Mouse (Mus musculus) midbrain, embryonic 16.5 days (tissue): ENCODE results near the gene Plcb4. TPM values are rescaled to one million over a fixed set of nuclear protein-coding genes. Genes with fewer than 3 reads are reported as not detected.
"Not testable (repeated sequence)": the region's sequence is repeated elsewhere in the genome, so short reads cannot be mapped to it uniquely, and the experiment has no call there.

Source experiments
- ATAC-seq: fragments of 200-750 bp; cut with Nextera tagmentation; 2 replicates; pipeline ENCODE4 v1.8.0; 2017; ENCODE audit warnings: moderate TSS enrichment
- H3K27ac ChIP-seq: fragments of 300-500 bp; sonication (generic); 2 replicates; pipeline ENCODE4 v1.5.1; 2014; ENCODE audit warnings: mild to moderate bottlenecking, low read length, mixed read lengths
- H3K27me3 ChIP-seq: fragments of 300-500 bp; sonication (generic); 2 replicates; pipeline ENCODE4 v1.6.1; 2014; ENCODE audit warnings: low read depth, low read length, mixed read lengths; ENCODE audit not compliant: control insufficient read depth, insufficient read depth
- H3K36me3 ChIP-seq: fragments of 300-500 bp; sonication (generic); 2 replicates; pipeline ENCODE4 v1.6.1; 2014; ENCODE audit warnings: mild to moderate bottlenecking, low read length, moderate library complexity, mixed read lengths; ENCODE audit not compliant: control insufficient read depth, insufficient read depth
- H3K4me1 ChIP-seq: fragments of 300-500 bp; sonication (generic); 2 replicates; pipeline ENCODE4 v1.6.1; 2014; ENCODE audit warnings: mild to moderate bottlenecking, low read length, mixed read lengths; ENCODE audit not compliant: control insufficient read depth, insufficient read depth
- H3K4me2 ChIP-seq: fragments of 300-500 bp; sonication (generic); 2 replicates; pipeline ENCODE4 v1.6.1; 2014; ENCODE audit warnings: mild to moderate bottlenecking, low read length, mixed read lengths
- H3K4me3 ChIP-seq: fragments of 300-500 bp; sonication (generic); 2 replicates; pipeline ENCODE4 v1.5.1; 2014; ENCODE audit warnings: low read depth, mild to moderate bottlenecking, low read length, moderate library complexity, mixed read lengths
- H3K9ac ChIP-seq: fragments of 300-500 bp; sonication (generic); 2 replicates; pipeline ENCODE4 v1.6.1; 2014; ENCODE audit warnings: low read depth, low read length, mixed read lengths
- H3K9me3 ChIP-seq: fragments of 300-500 bp; sonication (generic); replicated peaks from 2 replicates; pipeline ENCODE4 v1.6.1; 2014; ENCODE audit warnings: mild to moderate bottlenecking, low read length, mixed read lengths; ENCODE audit not compliant: control insufficient read depth, poor library complexity, severe bottlenecking
- WGBS: fragments of 180-500 bp; shearing (Covaris S2); extraction: QIAGEN DNeasy Blood & Tissue Kit; methylation state at CpG from one replicate; pipeline ENCODE4 v1.1.7; 2014; 5-methylcytosine and 5-hydroxymethylcytosine counted together
- polyA plus RNA-seq: library from polyadenylated mRNA; unstranded; fragments of >200 nt; fragmentation: Nextera tagmentation; extraction: Ambion mirVana; gene quantifications from 2 replicates; pipeline ENCODE4 v1.2.1, GENCODE M21; 2015

The Plcb4 gene
- polyA plus RNA-seq, 1 experiment from 2014 or later: 44.4 TPM

DNA sequence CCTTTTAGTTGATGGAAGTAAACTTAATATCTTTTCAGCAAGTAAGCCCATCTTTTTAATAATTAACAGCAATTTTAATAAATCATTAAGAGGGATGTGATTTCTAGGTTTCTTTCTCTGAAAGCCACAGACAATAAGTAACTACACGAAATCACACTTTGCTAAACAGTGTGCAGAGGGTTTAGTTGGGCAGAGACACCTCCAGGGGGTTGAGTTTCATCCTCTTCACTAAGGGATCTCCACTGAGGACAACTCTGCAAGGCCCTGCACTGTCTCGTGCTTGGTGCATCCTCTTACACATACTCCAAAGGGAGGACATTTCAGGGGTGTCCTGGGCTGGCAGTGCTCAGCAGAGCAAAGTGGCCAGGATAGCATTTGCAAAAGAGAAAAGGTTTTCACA, 235.8 kb downstream of the Plcb4 start:
- H3K4me3 ChIP-seq: no peak overlapping the region
- H3K36me3 ChIP-seq: no peaks in the 10 kb centered on the region
- H3K9ac ChIP-seq: no peak overlapping the region
- no peak overlapping the region for H3K27ac ChIP-seq
- WGBS: 75% methylated on average over 2 of the region's 2 CpGs
- H3K4me2 ChIP-seq: no peak overlapping the region
- no peaks in the 10 kb centered on the region for H3K27me3 ChIP-seq
- ATAC-seq: no peak
- H3K4me1 ChIP-seq: no peaks in the 10 kb centered on the region
- no peaks in the 10 kb centered on the region for H3K9me3 ChIP-seq

GRCm38 (mm10) chr2:135898025-135898424, 239.2 kb downstream of the Plcb4 start:
- Histone ChIP-seq H3K27ac (no peak overlapping the region), H3K36me3 (no peaks in the 10 kb centered on the region), H3K9me3 (no peaks in the 10 kb centered on the region), H3K27me3 (no peaks in the 10 kb centered on the region), H3K4me3 (no peak overlapping the region), H3K4me1 (no peaks in the 10 kb centered on the region), H3K4me2 (no peak overlapping the region), H3K9ac (no peak overlapping the region)
- 55% methylated on average over 4 of the region's 4 CpGs for WGBS
- no peak for ATAC-seq

DNA sequence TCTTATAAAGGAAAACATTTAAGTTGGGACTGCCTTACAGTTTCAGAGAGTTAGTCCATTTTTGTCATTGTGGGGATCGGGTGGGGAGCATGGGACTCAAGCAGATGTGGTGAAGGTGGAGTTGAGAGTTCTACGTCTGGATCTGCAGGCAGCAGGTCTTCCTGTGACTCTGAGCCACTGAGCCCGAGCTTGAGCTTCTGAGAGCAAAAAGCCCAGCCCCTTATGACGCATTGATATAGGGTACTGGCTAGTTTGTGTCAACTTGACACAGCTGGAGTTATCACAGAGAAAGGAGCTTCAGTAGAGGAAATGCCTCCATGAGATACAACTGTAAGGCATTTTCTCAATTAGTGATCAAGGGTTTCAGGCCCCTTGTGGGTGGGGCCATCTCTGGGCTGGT, 241.1 kb downstream of the Plcb4 start:
- not testable (repeated sequence) for ATAC-seq, H3K36me3 ChIP-seq, H3K9ac ChIP-seq, H3K4me1 ChIP-seq, H3K4me3 ChIP-seq, H3K27me3 ChIP-seq, H3K27ac ChIP-seq, H3K9me3 ChIP-seq, H3K4me2 ChIP-seq
- WGBS: 89% methylated on average over 4 of the region's 4 CpGs

DNA sequence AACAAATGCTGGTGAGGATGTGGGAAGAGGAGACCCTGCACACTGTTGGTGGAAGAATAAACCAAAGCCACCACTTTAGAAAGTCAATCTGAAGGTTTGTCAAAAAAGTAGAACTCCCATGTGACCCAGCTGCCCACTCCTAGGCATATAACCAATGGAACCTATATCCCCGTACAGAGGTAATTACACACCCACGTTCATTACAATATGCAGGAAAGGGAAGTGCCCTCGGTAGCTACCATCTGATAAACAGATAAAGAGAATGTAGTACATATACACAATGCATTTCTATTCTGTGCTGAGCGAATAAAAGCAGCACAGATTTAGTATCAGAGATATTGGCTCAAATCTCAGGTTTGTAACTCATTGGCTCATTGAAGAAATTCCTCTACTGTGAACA, 242.2 kb downstream of the Plcb4 start:
- H3K27me3 ChIP-seq: no peaks in the 10 kb centered on the region
- no peak overlapping the region for H3K27ac ChIP-seq
- H3K9ac ChIP-seq: no peak overlapping the region
- H3K4me3 ChIP-seq: no peak overlapping the region
- 95% methylated on average over 4 of the region's 4 CpGs for WGBS
- ATAC-seq: no peak
- H3K4me2 ChIP-seq: no peak overlapping the region
- H3K4me1 ChIP-seq: 0 out of 2 replicates have a peak, but pooled peaks cover 2% of the 10 kb centered on the region
- H3K36me3 ChIP-seq: no peaks in the 10 kb centered on the region
- no peaks in the 10 kb centered on the region for H3K9me3 ChIP-seq

DNA sequence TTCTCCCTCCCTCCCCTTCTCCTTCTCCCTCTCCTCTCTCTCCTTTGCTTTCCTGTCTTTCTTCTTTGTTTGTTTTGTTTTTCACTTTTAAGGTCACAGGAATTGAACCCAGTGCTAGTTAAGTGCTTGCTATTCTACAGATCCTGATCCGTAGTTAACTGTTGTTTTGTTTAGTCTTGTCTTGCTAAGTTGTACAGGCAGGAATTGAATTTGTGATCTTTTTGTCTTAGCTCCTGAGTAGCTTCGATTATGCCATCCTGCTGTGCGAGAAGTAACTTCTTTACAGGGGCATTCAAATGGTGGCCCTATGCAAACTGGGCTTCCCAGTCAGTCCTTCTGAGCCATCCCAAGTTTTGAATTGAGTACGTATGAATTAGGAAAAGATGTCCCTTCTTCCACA, 245.5 kb downstream of the Plcb4 start:
- Histone ChIP-seq H3K4me1 (0 out of 2 replicates have a peak, but pooled peaks cover 2% of the 10 kb centered on the region), H3K27me3 (no peaks in the 10 kb centered on the region), H3K36me3 (no peaks in the 10 kb centered on the region), H3K4me2 (no peak overlapping the region), H3K27ac (no peak overlapping the region), H3K4me3 (no peak overlapping the region), H3K9ac (no peak overlapping the region), H3K9me3 (no peaks in the 10 kb centered on the region)
- WGBS: 71% methylated on average over 4 of the region's 4 CpGs
- no peak for ATAC-seq

DNA sequence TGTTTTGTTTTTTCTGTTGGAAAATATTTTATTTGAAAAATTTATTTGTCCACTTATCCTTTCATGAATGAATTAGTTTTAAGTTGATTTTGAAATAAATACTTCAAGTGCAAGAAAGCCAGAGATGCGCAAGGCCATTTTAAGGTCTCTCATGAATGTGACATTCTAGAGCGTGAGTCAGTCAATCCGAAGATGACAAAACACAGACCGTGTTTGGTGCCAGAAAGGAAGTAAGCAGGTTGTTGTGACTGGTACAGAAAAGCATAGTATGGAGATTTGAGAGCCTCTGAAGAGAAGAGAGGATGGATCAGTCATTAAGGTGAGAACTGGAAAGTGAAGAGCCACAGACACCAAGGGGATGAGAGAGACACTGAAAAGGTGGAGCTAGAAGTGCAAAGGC, 246.0 kb downstream of the Plcb4 start:
- no peaks in the 10 kb centered on the region for H3K36me3 ChIP-seq
- H3K4me3 ChIP-seq: no peak overlapping the region
- H3K4me1 ChIP-seq: 0 out of 2 replicates have a peak, but pooled peaks cover 2% of the 10 kb centered on the region
- no peaks in the 10 kb centered on the region for H3K27me3 ChIP-seq
- ATAC-seq: no peak
- 93% methylated on average over 4 of the region's 4 CpGs for WGBS
- H3K9ac ChIP-seq: no peak overlapping the region
- no peaks in the 10 kb centered on the region for H3K9me3 ChIP-seq
- no peak overlapping the region for H3K4me2 ChIP-seq
- no peak overlapping the region for H3K27ac ChIP-seq

DNA sequence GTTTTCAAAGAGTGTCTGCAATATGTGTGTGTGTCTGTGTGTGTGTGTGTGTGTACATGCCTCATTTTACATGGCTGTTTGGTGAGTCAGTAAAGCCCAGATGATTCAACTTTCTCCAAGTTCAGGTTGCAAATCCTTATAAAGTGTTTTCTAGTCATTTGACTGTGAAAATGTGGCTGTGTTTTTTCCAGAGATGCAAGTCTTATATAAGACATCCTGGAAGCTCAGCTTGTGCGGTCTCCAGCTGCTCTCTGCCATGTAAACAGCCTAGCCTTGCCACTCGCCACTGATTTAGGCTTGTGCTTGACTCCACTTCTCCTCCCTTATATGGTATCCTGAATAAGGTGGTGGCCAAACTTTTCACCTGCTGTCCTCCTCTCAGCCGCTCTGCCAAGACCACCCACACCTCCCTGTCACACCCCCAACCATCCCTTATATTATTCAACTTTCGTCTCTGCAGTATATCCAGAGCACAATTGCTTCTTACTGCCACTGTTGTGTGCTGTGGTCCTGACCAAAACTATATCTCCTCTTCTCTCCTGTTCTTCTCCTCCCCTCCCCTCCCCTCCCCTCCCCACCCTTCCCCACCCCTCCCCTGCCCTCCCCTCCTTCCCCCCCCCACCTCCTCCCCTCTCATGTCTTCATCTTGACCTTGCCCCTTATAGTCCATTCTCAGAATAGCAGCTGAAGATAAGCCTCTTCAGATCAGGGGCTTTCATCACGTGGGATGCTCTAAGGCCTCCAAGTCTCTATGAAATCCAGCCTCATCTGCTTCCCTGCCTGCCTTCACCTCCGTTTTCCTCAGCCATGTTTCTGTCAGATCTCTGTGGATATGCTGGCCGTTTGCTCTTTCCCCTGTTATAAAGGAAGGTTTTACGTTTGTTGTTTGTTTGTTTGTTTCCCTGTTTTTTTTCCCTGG, 255.8 kb downstream of the Plcb4 start:
- ATAC-seq: no peak
- H3K4me2 ChIP-seq: no peak overlapping the region
- H3K27ac ChIP-seq: no peak overlapping the region
- no peak overlapping the region for H3K9ac ChIP-seq
- H3K27me3 ChIP-seq: no peaks in the 10 kb centered on the region
- no peak overlapping the region for H3K4me3 ChIP-seq
- WGBS: 67% methylated on average over 8 of the region's 8 CpGs
- H3K36me3 ChIP-seq: no peaks in the 10 kb centered on the region
- H3K9me3 ChIP-seq: no peaks in the 10 kb centered on the region
- H3K4me1 ChIP-seq: peaks cover 10% of the 10 kb centered on the region

DNA sequence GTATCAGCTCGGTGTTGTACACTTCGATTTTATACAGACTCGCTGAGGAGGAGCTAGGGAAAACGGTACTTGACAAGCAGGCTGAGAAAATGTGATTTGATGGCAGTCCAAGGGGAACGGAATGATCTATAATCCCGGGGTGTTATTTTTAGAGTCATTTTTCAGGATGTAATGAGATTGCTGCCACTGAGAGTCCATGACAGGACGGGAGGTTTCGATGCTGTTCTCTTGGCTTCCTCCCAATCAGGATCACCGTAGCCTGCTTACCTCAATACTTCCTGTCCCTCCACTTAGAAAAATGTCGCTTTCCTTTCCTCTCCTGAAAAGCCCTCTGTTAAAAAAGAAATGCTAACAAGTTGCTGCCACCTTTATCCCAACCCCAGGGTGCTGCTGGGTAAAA, 257.1 kb downstream of the Plcb4 start:
- 65% methylated on average over 10 of the region's 10 CpGs for WGBS
- peaks cover 10% of the 10 kb centered on the region for H3K4me1 ChIP-seq
- no peaks in the 10 kb centered on the region for H3K27me3 ChIP-seq
- H3K4me3 ChIP-seq: no peak overlapping the region
- no peak overlapping the region for H3K27ac ChIP-seq
- peak; percentile 59; the same call in 1 of the 2 replicates for ATAC-seq
- H3K36me3 ChIP-seq: no peaks in the 10 kb centered on the region
- 0 out of 2 replicates have a peak overlapping the region, but pooled peaks have one; percentile 25 for H3K9ac ChIP-seq
- H3K4me2 ChIP-seq: peak overlapping the region; percentile 9; the same call in 1 of the 2 replicates
- no peaks in the 10 kb centered on the region for H3K9me3 ChIP-seq

DNA sequence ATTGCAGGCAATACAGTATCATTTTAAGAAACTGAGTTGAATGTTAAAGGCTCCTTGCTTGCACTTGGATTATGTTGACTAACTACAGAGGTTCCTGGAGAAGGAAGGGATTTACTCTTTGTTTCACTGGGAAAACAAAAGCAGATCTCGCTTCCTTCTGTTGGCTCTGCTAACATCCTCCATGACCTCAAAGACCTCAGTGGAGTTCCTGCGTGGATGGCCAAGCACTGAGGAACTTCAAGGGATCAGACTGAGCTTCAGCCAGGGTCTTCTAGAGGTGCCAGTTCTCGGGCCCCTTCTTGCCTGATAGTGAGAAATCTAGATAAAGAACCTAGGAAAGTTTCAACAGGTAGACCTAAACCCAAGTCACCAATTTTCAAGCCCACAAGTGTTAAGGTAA, 258.2 kb downstream of the Plcb4 start:
- WGBS: 51% methylated on average over 3 of the region's 3 CpGs
- no peak for ATAC-seq

More for the DNA sequence above, 258.2 kb downstream of the Plcb4 start:
- no peak overlapping the region for H3K4me2 ChIP-seq
- H3K9ac ChIP-seq: no peak overlapping the region
- H3K4me1 ChIP-seq: peaks cover 7% of the 10 kb centered on the region
- H3K4me3 ChIP-seq: no peak overlapping the region
- no peaks in the 10 kb centered on the region for H3K9me3 ChIP-seq
- no peaks in the 10 kb centered on the region for H3K36me3 ChIP-seq
- no peaks in the 10 kb centered on the region for H3K27me3 ChIP-seq
- H3K27ac ChIP-seq: no peak overlapping the region
